Mouse (Mus musculus): ENCODE measurements around the gene Lsr.
"Not testable (repeated sequence)": the region's sequence is repeated elsewhere in the genome, so short reads cannot be mapped to it uniquely, and the experiment has no call there.

Gene Lsr

DNA sequence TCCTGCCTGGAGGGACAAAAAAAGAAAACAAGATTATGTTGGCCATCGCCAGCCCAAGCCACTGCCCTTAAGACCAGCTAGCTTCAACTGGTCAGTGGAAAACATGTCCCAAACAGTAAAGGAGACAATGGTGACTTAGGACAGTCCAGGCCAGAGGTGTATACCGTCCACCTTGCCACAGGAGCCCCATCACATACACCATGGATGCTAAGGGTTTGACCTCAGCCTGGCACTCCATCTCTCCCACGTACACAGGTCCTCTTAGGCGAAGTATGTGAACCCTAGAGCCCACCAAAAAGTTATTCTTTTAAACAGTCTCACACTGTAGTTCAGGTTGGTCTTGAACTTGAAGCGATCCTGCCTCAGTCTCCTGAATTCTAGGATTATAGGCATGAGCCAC is 10.4 kb downstream of the Lsr start:
- DNase-seq (ENCODE audit: low read depth, low spot score): no peak

DNA sequence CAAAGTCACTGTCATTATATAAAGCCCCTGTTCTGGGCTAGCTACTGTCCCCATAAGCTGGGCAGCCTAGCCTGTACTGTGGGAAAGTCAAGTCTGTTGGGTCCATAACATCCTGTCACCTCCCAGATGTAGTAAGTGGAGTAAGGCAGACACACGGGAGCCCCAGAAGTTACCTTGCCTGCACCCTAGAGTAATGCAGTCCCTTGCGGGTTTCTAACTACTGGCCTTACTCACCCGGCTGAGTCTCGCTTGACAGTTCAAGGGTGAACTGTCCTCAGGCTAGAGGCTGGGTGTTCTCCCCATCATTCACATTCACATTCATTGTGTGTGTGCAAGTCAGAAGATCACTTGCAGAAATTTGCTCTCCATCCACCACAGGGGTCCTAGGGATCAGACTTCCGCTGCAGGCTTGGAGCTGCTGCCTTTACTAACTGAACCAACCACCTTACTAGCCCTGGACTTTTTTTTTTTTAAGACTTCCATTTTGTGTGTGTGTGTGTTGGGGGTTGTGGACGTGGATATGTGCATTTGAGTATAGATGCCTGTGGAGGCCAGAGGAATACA is 13.4 kb downstream of the Lsr start:
- DNase-seq (ENCODE audit: low read depth, low spot score): no peak

DNA sequence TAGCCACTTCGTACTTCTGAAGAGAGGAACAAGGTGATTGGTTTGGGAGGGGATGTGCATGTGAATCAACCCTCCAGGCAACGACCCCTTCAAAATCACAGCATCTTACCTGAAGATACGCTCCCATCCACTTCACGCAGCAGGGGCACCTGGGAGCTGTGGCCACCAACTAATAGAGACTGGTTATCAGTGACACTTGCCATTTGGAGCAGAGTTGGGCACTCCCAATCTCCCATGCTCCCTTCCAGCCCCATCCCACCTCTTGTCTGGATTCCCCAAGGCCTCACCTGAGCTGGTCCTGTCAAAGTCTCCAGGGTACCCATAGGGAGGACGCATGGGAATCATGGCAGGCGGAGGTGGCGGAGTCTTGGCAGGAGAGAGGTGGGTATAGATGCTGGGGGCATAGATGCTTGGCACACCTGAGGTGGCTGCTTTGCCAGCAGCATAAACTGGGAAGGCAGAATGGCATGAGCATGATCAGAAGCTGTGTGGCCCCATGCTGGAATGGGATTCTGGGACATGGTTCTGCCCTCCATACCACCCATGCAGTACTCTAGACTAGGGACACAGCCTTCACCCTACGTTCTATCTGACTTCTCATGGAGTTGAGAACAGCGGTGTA is 14.3 kb downstream of the Lsr start:
- no peak for DNase-seq (ENCODE audit: low read depth, low spot score)

DNA sequence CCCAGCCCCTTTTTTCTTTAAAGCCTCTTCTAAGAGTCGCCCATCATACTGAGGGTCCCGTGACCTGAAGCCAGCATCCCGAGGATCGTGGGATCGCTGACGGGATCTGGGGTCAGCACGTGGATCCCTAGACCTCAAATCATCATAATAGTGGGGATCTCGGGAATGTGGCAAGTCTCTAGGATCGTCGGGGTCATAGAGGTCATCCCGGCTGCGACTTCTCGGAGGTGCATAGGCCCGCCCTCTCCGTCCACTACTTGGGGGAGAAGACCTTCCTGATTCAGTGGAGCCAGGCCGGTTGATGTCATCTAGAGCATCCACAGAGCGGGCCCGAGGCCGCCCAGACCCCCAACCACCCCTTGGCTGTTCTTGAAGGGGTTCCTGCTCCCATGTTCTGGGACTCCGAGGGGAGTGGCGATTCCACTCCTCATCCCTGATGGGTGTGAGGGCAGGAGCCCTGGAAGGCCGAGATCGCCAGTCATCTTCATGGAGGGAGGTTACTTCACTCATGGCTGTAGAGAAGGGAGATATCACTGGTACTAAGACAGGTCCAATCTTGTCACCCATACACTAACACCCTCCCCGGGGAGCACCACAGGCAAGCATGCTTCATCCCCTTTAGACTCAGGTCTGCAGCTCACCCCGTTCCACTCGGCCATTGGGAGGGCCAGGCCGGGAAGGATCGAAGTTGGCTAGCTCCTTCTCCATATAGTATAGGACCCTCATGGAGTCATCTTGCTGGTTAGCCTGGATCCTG is 15.0 kb downstream of the Lsr start:
- no peak for DNase-seq (ENCODE audit: low read depth, low spot score)

DNA sequence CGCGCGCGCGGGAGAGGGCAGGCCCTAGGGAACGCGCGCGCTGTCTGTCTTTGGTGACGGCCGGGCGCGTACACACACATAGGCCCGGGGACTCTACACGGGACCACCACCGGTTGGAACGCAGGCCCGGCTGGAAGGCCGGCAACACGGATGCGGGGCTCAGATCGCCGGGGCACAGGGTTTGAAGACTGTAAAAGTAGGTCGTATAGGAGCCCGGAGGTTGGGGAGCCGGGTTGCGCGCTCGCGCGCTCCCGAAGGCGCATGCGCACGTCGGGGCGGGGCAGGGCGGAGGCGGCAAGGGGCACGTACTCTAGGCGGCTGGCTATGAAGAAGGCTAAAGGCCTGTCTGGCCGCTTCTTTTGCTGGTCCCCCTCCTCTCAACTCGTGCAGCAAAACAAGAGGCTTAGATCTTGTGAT is 15.9 kb downstream of the Lsr start:
- DNase-seq (ENCODE audit: low read depth, low spot score): peak; percentile 58

DNA sequence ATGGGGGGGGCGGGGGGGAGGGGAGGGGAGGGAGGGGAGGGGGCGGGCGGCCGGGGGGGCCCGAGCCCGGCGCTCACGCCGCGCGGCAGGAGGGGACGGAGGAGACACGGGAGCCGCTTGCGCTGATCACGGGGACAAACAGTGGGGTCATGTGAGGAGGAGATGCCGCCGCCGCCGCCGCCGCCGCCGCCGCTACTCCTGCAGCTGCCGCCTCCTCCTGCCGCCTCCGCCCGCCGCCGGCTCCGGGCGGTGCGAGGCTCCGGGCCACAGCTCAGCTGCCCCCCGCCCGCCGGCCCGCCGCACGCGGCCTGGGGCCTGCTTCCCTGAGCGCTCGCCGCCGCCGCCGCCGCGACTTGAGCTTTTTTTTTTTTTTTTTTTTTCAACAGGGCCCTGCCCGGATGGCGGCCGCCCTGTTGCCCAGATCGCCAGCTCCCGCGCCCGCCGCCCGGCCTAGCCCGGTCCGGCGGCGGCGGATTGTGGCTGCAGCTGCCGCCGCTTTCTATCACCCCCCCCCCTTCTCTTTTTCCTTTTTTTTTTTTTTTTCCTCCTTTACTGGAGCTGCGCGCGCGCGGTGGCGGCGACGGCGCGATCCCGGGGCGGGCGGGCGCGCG is 16.4 kb downstream of the Lsr start, which contains the start of gene Usf2:
Gene Usf2, minus strand, starts transcription at position 48 of the 611 bp plus-strand sequence.
- DNase-seq (ENCODE audit: low read depth, low spot score): no peak

DNA sequence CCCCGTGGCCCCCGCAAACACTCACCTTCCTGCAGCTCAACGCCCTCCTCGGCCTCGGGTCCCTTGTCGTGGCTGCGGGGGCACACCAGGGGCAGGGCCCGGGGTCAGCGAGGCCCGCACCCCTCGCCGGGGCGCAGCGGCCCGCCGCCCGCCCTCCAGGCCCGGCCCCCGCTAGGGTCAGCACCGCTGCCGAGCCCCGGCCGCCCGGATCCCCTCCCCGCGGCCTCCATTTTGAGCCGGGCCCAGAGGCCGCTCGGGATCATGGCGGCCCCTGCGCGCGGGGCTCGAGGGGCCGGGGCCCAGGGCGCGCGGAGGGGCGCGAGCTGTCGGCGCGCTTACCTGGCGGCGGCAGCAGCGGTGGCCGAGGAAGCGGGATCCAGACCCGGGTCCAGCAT is 16.9 kb downstream of the Lsr start:
- DNase-seq (ENCODE audit: low read depth, low spot score): no peak

DNA sequence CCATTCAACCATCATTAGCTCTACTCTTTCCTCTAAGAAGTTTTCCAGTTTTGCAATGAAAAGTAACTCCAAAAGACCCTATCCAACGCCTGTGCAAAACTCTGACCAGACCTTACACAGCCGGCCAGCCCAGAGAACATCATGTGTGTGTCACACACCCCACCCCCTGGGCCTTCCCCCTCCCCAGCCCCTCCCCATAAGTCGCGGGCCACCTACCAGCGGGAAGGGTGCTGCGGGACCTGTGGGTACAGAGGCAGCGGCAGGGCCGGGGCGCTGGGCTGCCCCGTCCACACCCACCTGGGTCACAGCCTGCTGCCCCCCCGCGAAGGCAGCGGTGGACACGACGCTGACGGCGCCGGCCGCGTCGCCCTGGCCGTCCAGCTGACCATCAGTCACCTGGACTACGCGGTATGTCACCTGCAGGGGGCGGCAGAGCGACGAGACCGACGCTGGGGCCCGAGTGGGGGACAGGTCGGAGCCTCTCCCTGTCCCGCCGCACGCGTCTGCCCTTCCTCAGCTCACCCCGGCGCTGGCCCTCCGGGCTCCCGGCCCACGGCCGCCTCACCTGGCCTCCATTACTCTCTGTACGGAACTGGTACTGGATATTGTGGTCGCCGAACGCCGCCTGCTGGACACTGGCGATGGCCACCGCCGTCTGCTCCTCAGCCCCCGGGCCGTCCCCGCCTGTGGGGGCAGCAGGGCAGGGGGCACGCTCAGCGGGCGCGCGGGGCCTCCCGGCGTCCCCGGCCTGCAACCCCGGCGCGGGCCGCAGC is 17.5 kb downstream of the Lsr start:
- DNase-seq (ENCODE audit: low read depth, low spot score): no peak

DNA sequence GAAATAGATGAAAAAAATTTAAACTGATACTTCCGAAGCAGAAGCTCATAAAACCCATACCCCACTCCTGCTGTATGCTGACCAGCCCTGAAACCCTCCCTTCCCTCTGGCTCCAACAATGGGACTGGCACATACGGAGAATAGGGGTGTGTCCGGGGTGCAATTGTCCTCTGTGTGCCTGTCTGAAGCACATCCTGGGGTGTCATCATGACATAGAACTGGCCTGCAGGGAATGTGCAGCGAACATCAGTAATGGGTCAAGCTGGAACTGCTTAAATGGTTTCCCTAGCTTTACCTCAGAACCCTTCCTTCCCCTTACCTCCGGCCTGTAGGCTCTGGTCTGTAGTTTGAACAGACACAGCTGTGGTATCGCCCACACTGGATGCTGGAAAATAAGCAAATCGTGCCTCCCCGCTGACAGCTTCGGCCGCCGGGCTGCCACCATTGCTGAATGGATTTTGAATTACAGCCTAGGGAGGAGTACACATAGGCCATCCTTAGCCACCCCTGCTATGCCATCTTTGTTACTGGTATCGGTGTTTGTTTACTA is 18.2 kb downstream of the Lsr start:
- no peak for DNase-seq (ENCODE audit: low read depth, low spot score)

DNA sequence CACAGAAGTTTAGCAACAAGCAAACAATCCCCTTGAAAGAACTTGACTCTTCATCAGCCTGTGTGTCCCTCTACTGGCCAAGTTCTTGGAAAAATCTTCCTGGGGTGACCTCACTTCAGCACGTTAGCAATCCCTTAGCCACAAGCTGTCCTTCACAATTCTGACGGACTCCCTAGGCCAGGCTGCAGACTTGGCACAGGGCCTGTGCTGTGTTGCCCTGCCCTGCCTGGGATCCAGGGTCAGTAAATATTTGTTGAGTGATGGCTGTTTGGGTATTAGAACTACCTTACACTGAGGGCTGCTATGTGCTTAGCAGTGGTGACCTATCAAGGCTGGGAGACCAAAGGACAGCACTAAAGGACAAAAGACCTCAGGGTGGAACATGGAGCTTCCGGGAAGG is 19.2 kb downstream of the Lsr start:
- DNase-seq (ENCODE audit: low read depth, low spot score): no peak

DNA sequence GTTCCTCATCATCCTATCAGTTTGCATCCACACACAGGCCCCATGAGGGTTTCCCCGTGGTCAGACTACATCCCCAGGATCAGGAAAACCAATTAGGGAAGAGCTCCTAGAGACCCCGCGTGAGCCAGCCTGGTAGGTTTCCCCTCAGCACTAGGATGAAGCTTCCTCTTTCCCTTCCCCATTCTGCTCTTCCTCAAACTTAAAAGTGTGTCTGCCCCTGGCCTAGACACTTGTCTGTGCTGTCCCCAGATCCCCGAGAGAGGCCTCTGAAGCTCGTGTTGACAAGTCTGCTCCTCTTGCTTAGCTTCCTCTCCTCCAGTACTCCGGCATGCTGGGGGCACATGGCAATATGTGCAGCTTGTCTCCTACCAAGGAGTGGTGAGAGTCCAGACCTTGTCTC is 19.8 kb downstream of the Lsr start:
- peak; percentile 43 for DNase-seq (ENCODE audit: low read depth, low spot score)

DNA sequence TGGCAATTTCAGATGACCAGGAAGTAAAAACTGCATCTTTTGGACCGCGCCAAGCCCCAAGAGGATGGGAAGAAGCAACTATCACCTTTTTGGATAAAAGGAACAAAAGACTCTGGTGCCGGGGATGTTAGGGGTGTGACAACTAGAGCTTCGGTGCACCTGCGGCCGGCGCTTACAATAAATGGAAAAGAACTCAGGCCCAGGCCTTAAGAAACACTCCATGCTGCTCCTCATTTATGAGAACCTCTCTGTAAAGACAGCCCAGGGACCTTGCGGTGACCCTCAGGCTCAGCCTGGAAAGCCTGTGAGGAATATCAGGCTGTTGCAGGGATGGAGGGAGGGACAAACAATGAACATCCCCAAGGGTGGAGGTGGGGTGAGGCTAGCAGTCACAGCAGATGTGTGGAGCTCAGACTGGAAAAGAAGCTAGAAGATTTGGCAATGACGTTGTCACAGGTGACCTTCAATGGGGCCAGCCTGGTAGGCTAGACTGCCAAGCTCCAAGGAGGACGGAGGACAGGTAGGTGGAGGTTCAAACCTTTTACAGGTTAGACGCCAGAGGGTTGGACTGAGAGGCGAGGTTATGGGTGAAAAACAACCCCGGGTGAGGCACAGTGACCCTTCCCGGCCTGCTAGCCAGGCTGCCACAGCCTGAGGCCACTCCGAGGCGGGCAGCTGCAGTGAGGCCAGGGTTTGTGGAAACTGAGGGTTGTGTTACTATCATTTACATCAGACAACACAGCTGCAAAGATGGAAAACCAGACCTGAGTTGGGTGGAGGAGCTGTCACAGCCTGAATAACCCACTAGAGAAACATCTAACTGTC is 20.6 kb downstream of the Lsr start:
- no peak for DNase-seq (ENCODE audit: low read depth, low spot score)

DNA sequence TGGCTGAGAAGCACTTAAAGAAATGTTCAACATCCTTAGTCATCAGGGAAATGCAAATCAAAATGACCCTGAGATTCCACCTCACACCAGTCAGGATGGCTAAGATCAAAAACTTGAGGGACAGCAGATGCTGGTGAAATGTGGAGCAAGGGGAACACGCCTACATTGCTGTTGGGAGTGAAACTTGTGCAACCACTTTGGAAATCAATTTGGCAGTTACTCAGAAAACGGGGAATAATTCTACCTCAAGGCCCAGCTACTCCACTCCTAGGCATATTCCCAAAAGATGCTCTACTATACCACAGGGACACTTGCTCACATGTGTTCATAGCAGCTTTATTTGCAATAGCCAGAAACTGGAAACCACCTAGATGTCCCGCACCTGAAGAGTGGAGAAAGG is 23.4 kb downstream of the Lsr start:
- DNase-seq (ENCODE audit: low read depth, low spot score): not testable (repeated sequence)

DNA sequence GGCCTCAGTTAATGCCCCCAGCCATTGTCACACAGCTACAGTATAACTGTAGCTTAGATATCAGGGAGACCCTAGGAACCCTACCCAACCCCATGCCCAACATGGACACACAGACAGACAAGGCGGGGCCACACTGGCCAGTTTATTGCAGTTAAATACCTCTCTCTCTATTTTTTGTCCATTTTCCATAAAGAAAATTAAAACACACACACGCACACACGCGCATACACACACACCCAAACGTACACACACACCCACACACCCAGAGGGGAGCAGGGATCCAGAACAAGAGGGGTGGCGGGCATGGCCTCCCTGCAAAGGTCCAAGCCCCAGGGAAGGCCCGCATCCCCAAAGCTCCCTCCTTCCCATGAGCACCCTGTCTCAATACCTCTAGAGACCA is 27.4 kb downstream of the Lsr start:
- DNase-seq (ENCODE audit: low read depth, low spot score): no peak

DNA sequence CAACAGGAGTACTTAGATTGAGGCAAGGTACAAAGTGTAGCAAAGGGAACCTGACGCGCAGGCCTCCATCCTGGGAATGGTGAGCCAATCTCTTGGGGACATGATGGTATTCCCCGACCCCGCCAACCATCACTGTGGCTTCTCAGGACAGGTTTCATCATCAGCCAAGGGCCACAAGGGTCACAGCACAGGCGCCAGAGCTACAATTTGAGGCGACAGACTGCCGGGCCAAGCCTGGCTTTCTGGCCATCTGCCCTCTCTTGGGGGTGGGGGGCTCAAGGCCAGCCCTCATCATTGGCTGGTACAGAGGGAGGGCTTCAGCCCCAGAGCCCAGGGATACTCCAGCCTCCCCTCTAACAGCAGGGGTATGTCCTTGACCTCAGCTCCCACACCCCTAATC is 27.8 kb downstream of the Lsr start:
- DNase-seq (ENCODE audit: low read depth, low spot score): not testable (repeated sequence)

DNA sequence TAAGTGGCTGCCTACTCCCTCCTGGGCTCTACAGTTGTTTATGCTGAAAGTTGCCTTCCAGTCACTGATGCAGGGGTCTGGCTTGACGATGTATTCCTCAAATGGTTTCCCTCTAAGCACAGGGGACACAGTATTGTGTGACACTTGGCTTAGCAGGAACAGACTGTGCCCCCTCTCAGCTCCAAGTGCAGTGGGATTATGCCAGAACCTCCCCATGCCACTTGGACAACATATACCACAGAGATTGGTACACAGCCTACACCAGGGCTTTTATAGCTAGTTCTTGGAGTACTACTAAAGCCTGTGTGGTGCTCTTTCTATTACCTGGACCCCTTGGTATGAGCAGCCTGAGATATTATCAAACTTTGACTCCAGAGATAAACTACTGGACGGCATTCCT is 28.6 kb downstream of the Lsr start:
- DNase-seq (ENCODE audit: low read depth, low spot score): not testable (repeated sequence)

DNA sequence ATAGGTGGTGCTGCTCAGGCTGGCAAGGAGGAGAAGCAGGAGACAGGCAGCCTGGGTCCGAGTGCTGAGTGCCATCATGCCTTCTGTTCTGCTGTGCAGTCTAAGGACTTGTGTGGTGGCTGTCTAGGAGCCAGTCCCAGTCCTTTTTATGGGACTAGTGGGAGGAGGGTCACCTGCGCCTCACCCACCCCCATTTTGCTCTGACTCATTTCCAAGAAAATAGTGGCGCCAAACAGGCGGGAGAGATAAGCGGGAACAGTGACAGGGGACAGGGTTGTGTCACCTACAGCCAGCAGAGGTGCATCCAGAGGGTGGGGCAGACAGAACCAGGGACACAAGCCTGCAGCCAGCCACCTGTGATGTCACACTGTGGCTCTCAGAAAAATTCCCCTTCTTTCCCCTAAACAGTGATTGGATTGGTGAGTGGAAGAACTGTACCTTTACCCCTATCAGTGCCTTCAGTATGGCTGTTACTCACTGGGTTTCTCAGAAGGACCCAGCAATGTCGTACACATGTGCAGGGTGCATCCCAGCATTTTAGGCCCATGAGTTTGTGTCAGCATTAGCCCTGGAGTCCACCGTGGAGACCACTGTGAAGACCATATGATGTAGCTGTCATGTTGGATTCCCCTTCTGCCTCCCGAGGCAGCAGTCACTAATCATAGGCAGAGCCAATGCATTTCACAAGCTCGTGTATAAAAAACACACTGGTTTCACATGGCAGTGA is 29.2 kb downstream of the Lsr start, which contains the start of gene Hamp:
Gene Hamp, minus strand, starts transcription at position 124 of the 727 bp plus-strand sequence.
- no peak for DNase-seq (ENCODE audit: low read depth, low spot score)

DNA sequence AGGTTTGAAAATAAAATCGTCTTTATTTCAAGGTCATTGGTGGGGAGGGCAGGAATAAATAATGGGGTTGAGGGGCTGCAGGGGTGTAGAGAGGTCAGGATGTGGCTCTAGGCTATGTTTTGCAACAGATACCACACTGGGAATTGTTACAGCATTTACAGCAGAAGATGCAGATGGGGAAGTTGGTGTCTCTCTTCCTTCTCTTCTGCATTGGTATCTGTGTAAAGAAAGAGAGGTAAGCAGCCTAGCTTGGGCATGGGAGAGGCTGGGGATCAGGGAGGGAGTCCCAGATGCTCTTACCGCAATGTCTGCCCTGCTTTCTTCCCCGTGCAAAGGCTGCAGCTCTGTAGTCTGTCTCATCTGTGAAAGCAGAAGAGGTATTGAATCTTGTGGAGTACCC is 30.9 kb downstream of the Lsr start:
- not testable (repeated sequence) for DNase-seq (ENCODE audit: low read depth, low spot score)

DNA sequence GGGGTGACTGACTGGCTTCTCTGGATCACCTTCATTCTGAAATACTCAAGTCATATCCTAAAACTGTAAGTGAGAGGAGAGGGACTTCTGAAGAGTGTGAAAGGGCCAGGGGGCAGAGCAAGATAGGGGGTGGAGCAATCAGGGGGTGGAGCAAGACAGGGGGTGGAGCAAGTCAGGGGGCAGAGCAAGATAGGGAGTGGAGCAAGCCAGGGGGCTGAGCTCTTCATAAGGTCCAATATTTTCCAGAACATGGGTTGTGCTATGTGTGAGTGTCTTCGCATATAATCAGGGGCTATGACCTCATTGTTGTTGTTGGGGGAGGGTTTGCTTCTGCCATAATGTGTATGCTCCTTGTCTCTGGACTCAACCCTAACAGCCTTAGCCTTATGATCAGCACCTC is 33.2 kb downstream of the Lsr start:
- DNase-seq (ENCODE audit: low read depth, low spot score): not testable (repeated sequence)
